Mouse (Mus musculus) adrenal gland, adult 8-10 months (tissue): ENCODE data around the gene Cyp2d22. TPM values are rescaled to one million over a fixed set of nuclear protein-coding genes. Genes with fewer than 3 reads are reported as not detected.
A peak's percentile ranks its signal among the peaks of the same experiment; 100 is the strongest.
"Not testable (repeated sequence)": the region's sequence is repeated elsewhere in the genome, so short reads cannot be mapped to it uniquely, and the experiment has no call there.

ENCODE experiments used
- DNase-seq: peaks from one replicate; pipeline ENCODE4 v3.0.0; 2022
- total RNA-seq, 4 experiments: library from RNA; stranded (reverse); gene quantifications; 2 replicates each; pipeline ENCODE4 v1.2.4; 2022

Cyp2d22 gene
- total RNA-seq: 10 to 100 TPM; 42.2 to 46.6 (median 45.6) TPM

DNA sequence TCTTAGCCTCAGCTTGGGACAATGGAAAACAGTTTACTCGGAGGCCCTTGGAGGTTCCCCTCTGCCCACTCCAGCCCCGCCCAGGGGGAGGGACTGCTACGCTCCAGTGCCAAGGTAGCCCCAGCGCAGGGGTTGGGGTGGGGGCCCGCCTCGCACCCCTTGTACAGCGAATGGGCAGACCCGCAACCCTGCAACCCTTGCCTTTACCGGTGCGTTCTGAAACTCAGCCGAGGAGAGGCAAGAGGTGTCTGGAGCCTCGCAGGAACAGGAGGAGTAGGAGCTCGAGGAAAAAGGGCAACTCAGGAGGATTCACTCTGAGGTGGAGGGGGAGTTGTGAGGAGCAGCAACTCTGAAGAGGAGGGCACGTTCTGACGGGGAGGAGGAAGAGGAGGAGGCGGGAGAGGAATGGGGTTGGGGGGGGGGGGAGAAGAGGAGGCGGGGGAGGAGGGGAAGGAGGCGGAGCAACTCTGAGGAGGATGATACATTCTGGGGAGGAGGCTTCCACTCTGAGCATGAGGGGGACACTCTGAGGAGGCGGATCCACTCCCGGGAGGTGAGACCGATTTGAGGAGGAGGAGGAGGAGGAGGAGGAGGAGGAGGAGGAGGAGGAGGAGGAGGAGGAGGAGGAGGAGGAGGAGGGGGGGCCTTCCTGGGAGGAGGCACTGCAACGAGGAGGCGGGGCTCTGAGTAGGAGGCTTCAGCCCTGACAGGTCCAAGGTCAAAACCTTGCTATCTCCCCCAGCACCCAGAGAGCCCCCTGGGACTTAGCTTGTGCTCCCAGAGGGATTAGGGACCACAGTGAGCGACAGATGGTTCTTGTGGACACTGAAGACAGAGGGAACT is at the start of gene Cyp2d22:
Gene Cyp2d22 (minus strand): TSS at position 390 of the 843 bp plus-strand sequence.
- DNase-seq: peak; percentile 66

DNA sequence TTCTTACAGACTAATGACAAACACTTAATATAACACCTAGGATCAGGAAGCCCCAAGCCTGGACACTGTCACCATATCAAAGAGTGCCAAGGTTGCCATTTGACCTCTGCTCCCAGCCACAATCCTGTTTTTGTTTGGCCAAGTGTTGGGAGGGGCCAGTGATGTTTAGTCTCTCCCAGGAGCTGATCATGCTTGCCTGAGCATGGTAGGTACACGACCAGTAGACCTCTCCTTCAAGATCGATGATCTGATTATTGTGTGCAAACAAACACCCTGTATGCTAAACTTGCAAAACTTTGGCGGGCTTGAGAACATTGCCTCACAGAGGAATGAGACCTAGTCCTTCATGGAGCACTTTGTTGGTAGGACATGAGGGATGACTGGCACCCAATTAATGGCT is 43.4 kb upstream of the Cyp2d22 start:
- no peak for DNase-seq

DNA sequence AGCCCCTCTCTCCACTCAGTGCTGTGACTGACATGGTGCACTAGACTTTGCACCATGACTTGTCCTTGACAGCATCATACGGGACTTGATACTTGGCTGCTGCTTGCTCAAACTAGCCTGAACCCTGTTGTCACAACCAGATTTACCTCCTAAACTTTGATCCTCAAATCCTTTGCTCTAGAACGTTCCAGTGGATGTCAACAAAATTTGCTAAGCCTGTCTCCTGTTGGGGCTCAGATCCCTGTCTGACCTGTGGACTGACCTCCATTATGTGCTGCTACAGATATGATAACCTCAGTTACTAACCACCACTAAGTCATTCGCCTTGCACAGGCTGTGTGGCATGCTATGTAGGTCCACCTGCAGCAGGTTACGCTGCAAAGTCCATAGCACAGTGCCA is 42.9 kb upstream of the Cyp2d22 start:
- no peak for DNase-seq

GRCm38 (mm10) chr15:82418616-82419015 is 38.6 kb upstream of the Cyp2d22 start:
- DNase-seq: no peak

GRCm38 (mm10) chr15:82416797-82417789 is 37.0 kb upstream of the Cyp2d22 start:
- DNase-seq: peak; percentile 84

DNA sequence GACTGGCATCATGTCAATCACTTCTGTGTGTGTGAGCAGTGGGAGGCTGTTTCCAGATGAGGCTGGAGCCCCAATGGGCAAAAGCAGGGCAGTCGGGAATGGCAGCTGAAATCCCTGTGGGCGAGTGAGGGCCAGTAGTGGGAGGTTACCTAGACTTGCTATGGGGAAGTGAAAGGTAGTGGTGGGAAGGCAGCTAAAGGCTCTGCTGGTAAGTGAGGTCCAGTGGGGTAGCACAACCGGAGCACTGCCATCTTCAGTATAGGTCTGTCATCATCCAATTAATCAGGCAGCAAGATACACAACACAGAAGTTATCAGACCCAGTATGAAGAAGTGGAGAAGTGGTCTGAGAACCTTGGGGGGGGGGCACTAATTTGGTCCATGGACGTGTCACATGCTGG is 27.5 kb upstream of the Cyp2d22 start:
- no peak for DNase-seq

DNA sequence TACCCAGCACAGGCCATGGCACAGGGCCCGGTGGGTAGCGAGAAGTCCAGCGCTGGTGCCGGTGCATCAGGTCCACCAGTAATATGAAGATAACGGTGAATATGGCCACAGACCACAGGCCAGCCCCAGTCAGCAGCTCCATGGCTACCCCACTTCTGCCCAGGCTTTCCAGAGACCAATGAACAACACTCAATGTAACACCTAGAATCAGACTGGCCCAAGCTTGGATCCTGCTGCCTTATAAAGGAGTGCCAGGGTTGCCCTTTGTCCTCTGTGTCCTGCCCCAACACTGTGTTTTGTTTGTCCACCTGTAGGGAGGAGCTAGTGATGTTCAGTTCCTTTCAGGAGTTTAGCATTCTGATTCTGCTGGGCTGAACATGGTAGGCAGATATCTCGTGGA is 26.9 kb upstream of the Cyp2d22 start, which contains the start of gene Cyp2d10:
Gene Cyp2d10 (minus strand): TSS at position 215 of the 400 bp plus-strand sequence.
- no peak for DNase-seq

- DNase-seq: no peak
These were observed 24.1 kb upstream of the Cyp2d22 start for GRCm38 (mm10) chr15:82404163-82404562.

DNA sequence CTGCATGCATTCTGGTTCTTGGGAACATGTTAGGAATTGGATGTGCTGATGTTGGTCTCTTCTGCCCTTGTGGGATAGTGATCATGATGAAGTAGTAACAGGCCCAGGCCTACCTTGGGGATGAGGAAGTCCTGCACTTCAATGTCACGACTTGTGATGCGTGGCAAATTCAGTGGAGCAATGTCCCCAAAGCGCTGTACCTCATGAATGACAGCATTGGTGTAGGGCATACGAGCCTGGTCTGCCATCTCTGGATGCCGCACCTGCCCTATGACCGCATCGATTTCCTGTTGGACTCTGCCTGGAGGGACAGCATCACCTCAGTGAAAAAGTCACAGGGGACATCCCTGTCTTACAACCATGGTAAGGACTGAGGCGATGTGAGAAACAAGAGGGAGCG is 23.5 kb upstream of the Cyp2d22 start:
- DNase-seq: no peak

DNA sequence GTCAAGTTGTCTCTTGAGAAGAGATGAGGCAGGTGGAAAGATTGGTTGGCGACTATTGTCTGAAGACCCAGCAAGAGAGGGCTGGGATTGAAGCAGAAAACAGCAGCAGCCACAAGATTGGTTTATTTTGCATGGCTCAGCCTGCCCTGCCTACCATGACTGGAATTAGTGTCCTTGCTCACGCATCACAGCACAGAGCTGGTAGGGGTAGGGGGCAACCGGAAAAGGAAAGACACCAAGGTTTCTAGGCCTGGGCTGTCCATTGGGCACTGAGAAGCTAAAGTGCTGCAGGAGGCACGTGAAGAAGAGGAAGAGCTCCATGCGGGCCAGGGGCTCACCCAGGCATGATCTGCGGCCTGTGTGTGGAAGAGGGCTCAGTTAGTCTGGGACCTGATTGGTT is 22.7 kb upstream of the Cyp2d22 start:
- no peak for DNase-seq

- no peak for DNase-seq
These were observed 22.0 kb upstream of the Cyp2d22 start for GRCm38 (mm10) chr15:82402106-82402505.

DNA sequence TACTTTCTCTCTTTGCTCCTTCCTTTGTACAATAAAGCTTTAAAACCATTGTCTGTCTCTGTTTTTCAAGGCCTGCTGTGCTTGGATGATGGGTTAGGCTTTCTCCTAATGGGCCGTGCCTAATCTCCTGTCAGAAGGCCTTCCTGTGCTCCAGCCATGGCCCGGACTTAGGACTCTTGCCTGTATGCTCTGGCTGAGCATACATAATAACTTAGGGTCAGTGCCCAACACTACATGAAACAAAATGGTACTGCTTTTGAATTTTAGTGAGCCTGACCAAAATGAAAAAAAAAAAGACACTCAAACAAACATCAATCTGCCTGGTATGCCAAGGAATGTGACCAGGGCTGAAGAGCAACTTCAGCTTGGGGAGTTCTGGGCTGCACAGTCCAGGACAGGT is 21.5 kb upstream of the Cyp2d22 start:
- no peak for DNase-seq

- not testable (repeated sequence) for DNase-seq
These were observed 15.9 kb upstream of the Cyp2d22 start for GRCm38 (mm10) chr15:82395955-82396354.

DNA sequence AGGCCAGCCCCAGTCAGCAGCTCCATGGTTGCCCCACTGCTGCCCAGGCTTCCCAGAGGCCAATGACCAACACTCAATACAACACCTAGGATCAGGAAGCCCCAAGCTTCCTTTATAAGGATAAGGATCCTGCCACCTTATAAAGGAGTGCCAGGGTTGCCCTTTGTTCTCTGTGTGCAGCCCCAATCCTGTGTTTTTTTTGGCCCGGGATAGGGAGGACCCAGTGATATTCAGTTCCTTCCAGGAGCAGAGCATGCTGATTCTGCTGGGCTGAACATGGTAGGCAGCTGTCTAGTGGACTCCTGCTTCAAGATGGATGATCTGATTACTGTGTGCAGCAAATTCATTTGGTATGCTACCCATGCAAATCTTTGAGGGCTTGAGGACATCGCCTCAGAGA is 13.9 kb upstream of the Cyp2d22 start, which contains the start of gene Cyp2d11:
Gene Cyp2d11 (minus strand): TSS at position 101 of the 400 bp plus-strand sequence.
- not testable (repeated sequence) for DNase-seq

- not testable (repeated sequence) for DNase-seq
These were observed 9.9 kb upstream of the Cyp2d22 start for GRCm38 (mm10) chr15:82389916-82390315.

- DNase-seq: no peak
These were observed 5.7 kb upstream of the Cyp2d22 start for GRCm38 (mm10) chr15:82385729-82386128.

DNA sequence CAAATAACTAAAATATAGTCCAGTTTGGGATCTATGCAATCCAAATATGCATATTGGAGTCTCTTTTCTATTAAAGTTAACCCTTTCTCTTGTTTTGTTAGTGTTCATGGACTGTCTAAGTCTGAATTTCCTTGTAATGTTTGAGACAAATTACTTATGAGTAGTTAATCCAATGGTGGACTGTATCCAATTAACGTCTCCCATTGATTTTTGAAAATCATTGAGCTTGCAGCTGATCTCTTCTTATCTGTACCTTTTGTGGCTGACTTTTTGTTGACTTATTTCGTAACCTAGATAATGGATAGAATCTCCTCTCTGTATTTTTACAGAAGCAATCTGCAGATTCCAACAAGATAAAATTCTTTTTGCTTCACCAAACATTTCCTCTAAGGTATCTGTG is 2.4 kb upstream of the Cyp2d22 start:
- DNase-seq: no peak

DNA sequence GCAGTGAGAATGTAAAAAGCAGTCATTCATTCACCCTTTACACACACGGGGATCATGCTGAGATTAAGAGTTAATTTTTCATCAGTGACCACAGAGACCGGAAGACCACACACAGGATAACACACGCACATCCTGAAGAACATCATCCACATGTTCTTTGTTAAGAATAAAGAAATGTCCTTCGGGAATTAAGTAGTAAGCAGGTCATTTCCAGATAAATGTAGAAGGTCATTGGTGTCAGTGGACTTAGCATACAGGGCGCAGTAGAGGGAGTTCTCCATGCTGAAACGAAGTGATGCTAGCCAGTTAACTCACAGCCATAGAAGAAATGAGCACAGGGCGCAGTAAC is 628 bp upstream of the Cyp2d22 start:
- DNase-seq: no peak

DNA sequence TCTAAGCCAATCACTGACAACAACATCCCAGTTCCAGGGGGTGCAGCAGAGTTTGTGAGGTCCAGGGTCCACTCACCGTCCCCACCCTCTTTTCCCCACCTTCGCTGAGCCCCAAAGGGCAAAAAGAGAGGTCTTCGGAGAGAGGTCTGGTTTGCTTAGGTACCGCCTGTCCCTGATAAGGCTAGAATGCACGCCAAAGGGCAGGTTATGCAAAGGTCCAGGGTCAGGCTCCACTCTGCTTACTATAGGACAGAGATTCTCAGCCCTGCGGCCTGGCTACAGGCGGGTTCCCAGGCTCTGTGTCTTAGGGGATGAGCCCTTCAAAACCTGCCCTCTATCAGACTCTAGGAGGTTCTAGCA is 569 bp downstream of the Cyp2d22 start:
- DNase-seq: no peak

- no peak for DNase-seq
These were observed 1.5 kb downstream of the Cyp2d22 start for GRCm38 (mm10) chr15:82378261-82379180.

DNA sequence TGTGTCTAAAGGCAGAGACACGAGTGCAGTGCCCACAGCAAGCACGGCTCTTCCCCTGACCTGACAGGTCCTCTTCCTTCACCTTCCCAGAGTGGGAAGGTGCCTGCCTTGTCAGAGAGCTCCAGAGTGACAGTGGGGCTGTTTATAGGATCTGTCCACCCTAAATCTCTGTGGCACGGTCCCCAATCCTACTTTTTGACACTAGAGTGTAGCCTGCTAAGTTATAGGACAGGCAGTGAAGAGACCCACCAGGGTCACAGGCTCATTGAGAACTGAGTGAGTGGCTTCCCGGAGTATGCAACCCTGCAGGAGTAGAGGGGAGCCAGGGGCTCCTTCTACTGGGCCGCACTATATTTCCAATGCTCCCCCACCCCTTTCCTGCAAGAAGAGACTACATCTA is 2.4 kb downstream of the Cyp2d22 start:
- no peak for DNase-seq
